Mouse (Mus musculus) central nervous system, embryonic 11.5 days (tissue): ENCODE measurements around the gene 2610318N02Rik. TPM values are rescaled to one million over a fixed set of nuclear protein-coding genes. Genes with fewer than 3 reads are reported as not detected.

ENCODE experiments used
- polyA plus RNA-seq: library from polyadenylated mRNA; depleted of rRNA; stranded (reverse); fragments of >200 nt; gene quantifications from 2 replicates; pipeline ENCODE4 v1.2.3, GENCODE M21; 2012; rRNA removed

The 2610318N02Rik gene
- 119 and 159 TPM in 2 replicates for polyA plus RNA-seq

DNA sequence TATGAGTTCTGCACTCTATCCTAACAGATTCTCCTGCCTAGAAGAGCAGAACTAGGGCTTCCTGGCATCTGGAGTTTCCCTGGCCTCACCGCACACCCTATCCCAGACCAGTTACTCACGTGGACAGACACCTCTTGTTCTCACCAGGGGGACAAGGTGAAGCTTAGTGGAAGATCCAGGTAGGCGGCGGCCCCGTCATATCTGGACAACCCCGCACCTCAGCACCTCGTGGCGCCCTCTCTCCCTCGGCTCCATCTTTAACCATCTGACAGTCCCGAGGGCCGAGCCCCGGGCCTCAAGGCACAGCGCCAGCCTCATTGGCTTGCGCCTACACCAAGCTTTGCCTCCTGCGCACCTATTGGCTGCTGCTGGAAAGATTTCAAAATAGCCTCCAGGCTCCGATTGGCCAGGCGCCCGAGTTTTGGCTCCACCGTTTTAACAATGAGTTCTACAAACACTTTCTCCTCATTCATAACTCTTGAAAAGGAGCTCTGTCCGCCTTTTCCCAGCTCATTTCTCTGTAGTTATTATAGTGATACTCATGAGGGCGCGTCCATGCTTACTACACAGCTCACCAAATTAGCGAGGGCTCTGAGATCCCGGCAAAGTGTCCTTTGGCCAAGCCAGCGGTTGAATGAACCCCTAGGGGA is at the start of gene 2610318N02Rik:
TSS of gene 2610318N02Rik (minus strand) at position 297 of the 650 bp plus-strand sequence.

DNA sequence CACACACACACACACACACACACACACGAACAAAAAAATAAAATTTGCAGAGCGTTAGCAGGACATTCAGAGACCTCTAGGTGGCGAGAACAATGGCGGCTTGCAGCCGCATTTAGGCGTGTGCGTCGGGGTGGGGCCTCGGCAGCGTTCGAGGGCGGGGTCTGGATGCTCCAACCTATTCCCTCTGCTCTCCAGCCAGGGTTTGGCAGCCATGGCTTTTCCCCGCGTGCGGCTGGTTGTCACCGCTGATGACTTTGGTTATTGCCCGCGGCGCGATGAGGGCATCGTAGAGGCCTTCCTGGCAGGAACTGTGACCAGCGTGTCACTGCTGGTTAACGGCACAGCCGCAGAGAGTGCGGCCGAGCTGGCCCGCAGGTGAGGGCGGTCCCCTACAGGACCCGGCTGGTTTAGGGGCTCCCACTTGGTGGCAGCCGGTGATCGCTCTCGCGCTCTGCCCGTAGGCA is 21.8 kb upstream of the 2610318N02Rik start, which contains the start of gene Ccdc116:
TSS of gene Ccdc116 (minus strand) at position 458 of the 464 bp plus-strand sequence.

DNA sequence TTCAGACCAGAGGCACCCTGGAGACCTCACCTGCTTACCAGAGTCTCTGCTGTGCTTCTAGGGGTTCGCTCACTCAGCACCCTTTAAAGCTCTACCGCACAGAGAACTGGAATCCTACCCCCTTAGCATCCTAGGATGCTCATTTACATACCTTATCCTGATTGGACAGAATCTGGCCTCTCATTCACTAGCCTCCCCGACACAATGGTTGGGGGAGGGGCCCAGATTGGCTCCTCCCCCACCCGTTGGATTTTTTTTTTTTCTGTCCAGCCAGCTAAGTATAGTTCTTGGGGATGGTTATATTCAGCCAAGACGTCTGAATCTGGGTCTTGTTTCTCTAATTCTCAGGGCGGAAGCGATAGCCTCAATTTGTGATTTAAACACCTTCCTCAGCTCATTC is 19.4 kb upstream of the 2610318N02Rik start, which contains the start of gene Ydjc:
TSS of gene Ydjc (plus strand) at position 283 of the 400 bp plus-strand sequence.

DNA sequence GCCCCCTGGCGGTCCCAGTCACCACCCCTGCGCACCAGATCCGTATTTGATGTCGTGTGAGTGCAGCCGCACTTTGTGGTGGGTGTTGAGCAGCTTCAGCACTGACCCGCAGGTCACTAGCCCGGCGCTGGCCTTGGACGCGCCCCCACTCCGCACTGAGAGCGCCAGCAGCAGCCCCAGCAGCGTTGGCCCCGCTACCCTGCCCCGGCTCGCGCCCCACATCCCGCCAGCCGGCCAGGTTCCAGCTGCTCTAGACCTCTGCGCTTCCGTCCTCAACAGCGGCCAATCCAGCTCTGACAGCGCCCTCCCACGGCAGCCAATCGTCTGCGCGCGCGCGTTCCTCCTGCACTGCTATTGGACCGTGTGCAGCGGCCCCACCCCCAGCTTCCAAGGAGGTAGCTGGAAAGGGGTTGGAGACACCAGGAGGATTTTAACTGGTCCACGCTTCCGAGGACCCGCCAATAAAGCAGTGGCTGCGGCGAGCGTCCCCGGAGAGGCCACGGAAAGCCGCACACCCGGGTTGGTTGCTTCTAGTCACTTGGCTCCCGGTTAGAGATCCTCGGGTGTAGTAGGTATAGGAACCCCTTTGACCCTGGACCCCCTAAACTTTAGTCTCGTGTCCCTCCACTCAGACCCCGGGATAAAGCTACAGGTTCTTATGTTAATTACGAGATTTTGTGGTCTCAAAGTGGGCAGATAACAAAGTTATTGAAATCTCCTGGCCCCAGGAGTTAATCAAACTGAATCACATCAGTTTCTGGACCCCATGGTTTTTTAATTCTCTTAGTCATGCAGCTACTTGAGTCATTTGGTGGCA is 7.3 kb upstream of the 2610318N02Rik start, which contains the start of gene Sdf2l1:
TSS of gene Sdf2l1 (minus strand) at position 295 of the 817 bp plus-strand sequence.

DNA sequence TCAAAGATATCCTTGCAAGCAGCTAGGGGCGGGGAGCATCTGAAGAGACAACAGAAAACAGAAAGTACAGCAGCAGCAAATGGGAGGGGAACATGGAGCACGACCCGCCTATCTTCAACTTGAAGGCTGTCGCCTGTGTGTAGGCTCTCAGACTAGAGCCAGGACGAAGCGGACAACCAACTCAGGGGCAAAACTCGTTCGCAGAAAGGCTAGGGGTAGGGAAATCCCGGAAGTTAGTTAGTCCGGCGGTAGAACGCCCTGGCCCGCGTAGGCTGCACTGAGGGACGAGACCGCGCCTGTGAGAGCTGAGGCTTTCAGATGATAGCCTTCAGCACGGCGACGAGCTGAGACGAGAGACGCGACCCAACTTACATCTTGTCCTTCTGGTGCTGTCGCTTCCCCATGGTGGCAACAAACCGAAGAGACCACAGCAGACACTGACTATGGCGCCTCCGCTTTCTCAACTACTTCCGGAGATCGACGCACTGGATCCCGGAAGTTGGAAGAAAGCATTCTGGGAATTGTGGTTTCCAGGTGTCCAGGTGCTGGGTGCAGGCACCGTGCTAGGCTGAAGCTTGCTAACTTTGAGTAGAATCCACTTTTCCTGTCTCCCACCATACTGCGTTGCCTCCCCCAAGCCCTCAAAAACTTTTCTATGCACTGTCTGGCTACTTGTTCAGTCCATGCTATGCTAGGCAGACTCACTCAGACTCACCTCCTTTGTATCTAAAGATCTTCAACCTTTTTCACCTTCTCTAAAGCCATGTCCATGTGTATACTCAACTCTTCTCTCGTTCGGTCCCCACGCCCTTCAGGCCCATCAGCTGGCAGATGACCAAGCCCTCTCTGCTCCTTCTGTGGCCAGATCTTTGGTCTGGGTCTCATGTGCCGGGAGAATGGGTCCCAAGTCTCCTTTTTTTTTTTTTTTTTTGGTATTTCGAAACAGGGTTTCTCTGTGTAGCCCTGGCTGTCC is 13.9 kb downstream of the 2610318N02Rik start, which contains the start of gene Ppil2:
TSS of gene Ppil2 (minus strand) at position 487 of the 973 bp plus-strand sequence.

DNA sequence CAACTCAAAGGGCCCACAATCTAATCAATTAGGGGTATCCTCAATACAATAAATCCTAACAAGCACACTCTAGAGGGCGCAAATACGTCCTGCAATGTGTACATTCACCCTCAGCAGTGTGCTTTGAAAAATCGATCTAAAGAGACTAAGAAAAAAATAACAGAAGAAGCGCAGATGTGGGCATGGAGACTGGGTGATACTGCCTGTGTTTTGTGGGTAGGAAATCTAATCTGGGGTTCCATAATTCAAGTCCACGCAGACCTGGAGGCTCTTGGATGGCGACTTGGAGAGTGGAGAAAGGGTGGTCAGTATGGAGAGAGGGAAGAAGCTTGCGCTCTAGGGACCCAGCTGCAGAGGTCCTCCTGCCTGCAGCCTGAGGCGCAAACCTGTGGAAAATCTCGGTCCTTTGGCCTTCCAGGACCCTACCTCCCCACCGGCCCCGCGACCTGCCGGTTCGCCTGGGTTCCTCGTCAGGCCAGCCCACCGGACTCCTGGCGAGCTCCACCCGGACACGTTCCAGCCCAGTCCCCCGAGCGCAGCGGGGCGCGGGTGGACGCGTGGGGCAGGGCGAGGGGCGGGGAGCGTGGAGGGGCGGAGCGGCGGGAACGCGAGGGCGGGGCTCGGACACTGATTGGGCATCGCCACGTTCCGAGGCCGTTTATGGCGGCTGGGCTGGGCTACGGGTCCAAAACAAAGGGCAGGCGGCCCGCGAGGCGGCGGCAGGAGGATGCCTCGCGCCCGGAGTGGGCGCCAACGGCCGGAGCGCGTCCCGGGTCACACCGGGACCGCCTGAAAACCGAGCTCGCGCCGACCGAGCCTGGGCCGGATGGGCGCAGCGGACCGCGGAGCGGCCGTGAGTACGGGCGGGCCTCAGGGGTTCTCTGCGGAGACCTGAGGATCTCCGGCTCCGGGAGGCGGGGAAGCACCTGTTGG is 55.2 kb downstream of the 2610318N02Rik start, which contains the start of gene Ypel1:
TSS of gene Ypel1 (plus strand) at position 186 of the 933 bp plus-strand sequence.

Other genes with a start within 250 kb of the 2610318N02Rik start
- 18.2 and 27.4 TPM in 2 replicates for gene Ppm1f, start 228.7 kb downstream of the 2610318N02Rik start, polyA plus RNA-seq
- 112 and 141 TPM in 2 replicates for gene Mapk1, start 141.8 kb downstream of the 2610318N02Rik start, polyA plus RNA-seq
- 34.7 and 48.8 TPM in 2 replicates for gene Ypel1, start 55.5 kb downstream of the 2610318N02Rik start, polyA plus RNA-seq
- 96.2 and 130 TPM in 2 replicates for gene Ppil2, start 13.9 kb downstream of the 2610318N02Rik start, polyA plus RNA-seq
- 35.9 and 36.1 TPM in 2 replicates for gene Sdf2l1, start 7.2 kb upstream of the 2610318N02Rik start, polyA plus RNA-seq
- gene Ydjc, start 19.5 kb upstream of the 2610318N02Rik start, polyA plus RNA-seq: 9.8 and 10.6 TPM in 2 replicates
- 1.7 and 1.9 TPM in 2 replicates for gene Ccdc116, start 22.1 kb upstream of the 2610318N02Rik start, polyA plus RNA-seq
- gene Ube2l3, start 77.5 kb upstream of the 2610318N02Rik start, polyA plus RNA-seq: 157 and 191 TPM in 2 replicates
- gene Rimbp3, start 83.4 kb upstream of the 2610318N02Rik start, polyA plus RNA-seq: 0.81 and 1.0 TPM in 2 replicates
- 13.4 and 13.9 TPM in 2 replicates for gene Hic2, start 108.4 kb upstream of the 2610318N02Rik start, polyA plus RNA-seq
- gene Tmem191c, start 150.9 kb upstream of the 2610318N02Rik start, polyA plus RNA-seq: 24.4 and 41.8 TPM in 2 replicates
- gene Serpind1, start 206.2 kb upstream of the 2610318N02Rik start, polyA plus RNA-seq: 3.5 and 5.9 TPM in 2 replicates